25 mouse cellular contexts compared by ENCODE assay signal in genomic region chr13:83955701-83956100, GRCm38 (mm10).
DNase-seq lines count a peak whose midpoint lies in the region; ATAC-seq and TF ChIP-seq lines count a peak whose summit lies in the region.
"Had no signal": no experiment of that assay in that cellular context is flagged by ENCODE, and none has a peak within 500 bp of the region (broad histone marks: within the 10 kb centered on the region; RNA-seq: fewer than 3 reads in every experiment).

No protein-coding gene starts in this region.

- peak; percentile 57; the same call in 1 of the 2 replicates for ATAC-seq in forebrain, embryonic 16.5 days
- no peak for ATAC-seq in hindbrain, postnatal 0 days
- ATAC-seq in hindbrain, embryonic 14.5 days (ENCODE audit: low FRiP score), result no peak
- ATAC-seq in erythroid progenitor cell, adult 5-6 weeks (replicated peaks; ENCODE audit: low FRiP score, poor library complexity, severe bottlenecking), result no peak
- ATAC-seq: activated CD4-positive, CD25-positive, alpha-beta regulatory T cell, adult 4 months; CD4-positive, CD25-positive, alpha-beta regulatory T cell, adult 4 months; intestine, embryonic 15.5 days had no signal

- H3K27me3 ChIP-seq in forebrain, embryonic 16.5 days (replicated peaks; ENCODE audit: control insufficient read depth, insufficient read depth, low read length), result no peaks in the 10 kb centered on the region
- no peaks in the 10 kb centered on the region for H3K27me3 ChIP-seq in forebrain, embryonic 10.5 days (ENCODE audit: poor library complexity, severe bottlenecking)
- H3K27me3 ChIP-seq in hindbrain, postnatal 0 days (ENCODE audit: insufficient read depth, low read length), result no peaks in the 10 kb centered on the region
- H3K27me3 ChIP-seq in hindbrain, embryonic 14.5 days (ENCODE audit: control insufficient read depth, insufficient read depth, low read length), result no peaks in the 10 kb centered on the region
- H3K27me3 ChIP-seq: embryonic facial prominence, embryonic 12.5 days; embryonic facial prominence, embryonic 15.5 days; hindbrain, embryonic 13.5 days; intestine, embryonic 15.5 days had no signal

- DNase-seq in forebrain, embryonic 10.5 days (ENCODE audit: extremely low spot score, low spot score), result no peak
- peak; percentile 9 for DNase-seq in hindbrain, postnatal 0 days (ENCODE audit: low spot score)
- no peak for DNase-seq in hindbrain, embryonic 14.5 days (ENCODE audit: low spot score)
- peak; percentile 25 for DNase-seq in retina, postnatal 1 day
- no peak for DNase-seq in retina, embryonic 14.5 days (ENCODE audit: low spot score)
- DNase-seq: adrenal gland, adult 8-10 months; adrenal gland, postnatal 25 days; cerebellum, adult 11 months; cerebellum, adult 2 months; cerebellum, adult 9-11 months; cerebellum, postnatal 25 days; gastrocnemius, adult 2 months; gastrocnemius, postnatal 14 days; heart, adult 11 months; kidney, adult 11 months; kidney, adult 8-10 months had no signal

- no peak overlapping the region for H3K9ac ChIP-seq in forebrain, embryonic 16.5 days (replicated peaks; ENCODE audit: low read depth, low read length)
- H3K9ac ChIP-seq in hindbrain, postnatal 0 days (replicated peaks; ENCODE audit: low read length), result no peak overlapping the region
- no peak overlapping the region for H3K9ac ChIP-seq in hindbrain, embryonic 14.5 days
- H3K9ac ChIP-seq: embryonic facial prominence, embryonic 12.5 days; embryonic facial prominence, embryonic 15.5 days; hindbrain, embryonic 13.5 days; intestine, embryonic 15.5 days had no signal

- H3K36me3 ChIP-seq in forebrain, embryonic 16.5 days (ENCODE audit: control insufficient read depth, insufficient read depth), result no peaks in the 10 kb centered on the region
- no peaks in the 10 kb centered on the region for H3K36me3 ChIP-seq in forebrain, embryonic 10.5 days (replicated peaks)
- H3K36me3 ChIP-seq in hindbrain, postnatal 0 days (ENCODE audit: insufficient read depth, low read length), result no peaks in the 10 kb centered on the region
- no peaks in the 10 kb centered on the region for H3K36me3 ChIP-seq in hindbrain, embryonic 14.5 days (replicated peaks; ENCODE audit: control insufficient read depth, insufficient read depth)
- H3K36me3 ChIP-seq: embryonic facial prominence, embryonic 12.5 days; embryonic facial prominence, embryonic 15.5 days; hindbrain, embryonic 13.5 days; intestine, embryonic 15.5 days had no signal

- H3K27ac ChIP-seq in forebrain, embryonic 16.5 days (ENCODE audit: low read length), result no peak overlapping the region
- H3K27ac ChIP-seq in forebrain, embryonic 10.5 days, result no peak overlapping the region
- H3K27ac ChIP-seq in hindbrain, postnatal 0 days, result no peak overlapping the region
- H3K27ac ChIP-seq in hindbrain, embryonic 14.5 days, result no peak overlapping the region
- H3K27ac ChIP-seq: embryonic facial prominence, embryonic 12.5 days; embryonic facial prominence, embryonic 15.5 days; gastrocnemius, adult 2 months; hindbrain, embryonic 13.5 days; intestine, embryonic 15.5 days had no signal

- H3K4me1 ChIP-seq in forebrain, embryonic 16.5 days (replicated peaks; ENCODE audit: control insufficient read depth, insufficient read depth, low read length), result no peaks in the 10 kb centered on the region
- H3K4me1 ChIP-seq in forebrain, embryonic 10.5 days, result peaks cover 4% of the 10 kb centered on the region; the same call in 1 of the 2 replicates
- no peaks in the 10 kb centered on the region for H3K4me1 ChIP-seq in hindbrain, postnatal 0 days (ENCODE audit: insufficient read depth, low read length)
- H3K4me1 ChIP-seq in hindbrain, embryonic 14.5 days (replicated peaks; ENCODE audit: control insufficient read depth, insufficient read depth, low read length), result no peaks in the 10 kb centered on the region
- H3K4me1 ChIP-seq: embryonic facial prominence, embryonic 12.5 days; embryonic facial prominence, embryonic 15.5 days; hindbrain, embryonic 13.5 days; intestine, embryonic 15.5 days had no signal

- H3K9me3 ChIP-seq in forebrain, embryonic 16.5 days (ENCODE audit: control insufficient read depth, low read length), result no peaks in the 10 kb centered on the region
- H3K9me3 ChIP-seq in forebrain, embryonic 10.5 days, result peaks cover 12% of the 10 kb centered on the region
- no peaks in the 10 kb centered on the region; the same call in 1 of the 2 replicates for H3K9me3 ChIP-seq in hindbrain, postnatal 0 days (ENCODE audit: low read length)
- peaks cover 11% of the 10 kb centered on the region for H3K9me3 ChIP-seq in hindbrain, embryonic 14.5 days (ENCODE audit: control insufficient read depth, low read length)
- H3K9me3 ChIP-seq: embryonic facial prominence, embryonic 12.5 days; embryonic facial prominence, embryonic 15.5 days; intestine, embryonic 15.5 days had no signal

- H3K4me3 ChIP-seq in forebrain, embryonic 16.5 days (replicated peaks; ENCODE audit: low read length), result no peak overlapping the region
- H3K4me3 ChIP-seq in forebrain, embryonic 10.5 days, result no peak overlapping the region
- no peak overlapping the region for H3K4me3 ChIP-seq in hindbrain, postnatal 0 days (ENCODE audit: low read length)
- no peak overlapping the region for H3K4me3 ChIP-seq in hindbrain, embryonic 14.5 days (replicated peaks; ENCODE audit: low read length)
- H3K4me3 ChIP-seq: embryonic facial prominence, embryonic 12.5 days; embryonic facial prominence, embryonic 15.5 days; gastrocnemius, adult 2 months; hindbrain, embryonic 13.5 days; intestine, embryonic 15.5 days had no signal

- TF ChIP-seq CTCF in hindbrain, postnatal 0 days (IDR thresholded peaks at IDR 0.05; ENCODE audit: low read depth), result no peak

- WGBS in forebrain, embryonic 16.5 days, result 21% methylated on average over 5 of the region's 5 CpGs
- 85% methylated on average over 5 of the region's 5 CpGs for WGBS in forebrain, embryonic 10.5 days
- 45% methylated on average over 5 of the region's 5 CpGs for WGBS in hindbrain, postnatal 0 days
- WGBS in hindbrain, embryonic 14.5 days, result 41% methylated on average over 5 of the region's 5 CpGs

- H3K4me2 ChIP-seq in forebrain, embryonic 16.5 days (ENCODE audit: low read length), result no peak overlapping the region
- no peak overlapping the region for H3K4me2 ChIP-seq in hindbrain, postnatal 0 days (ENCODE audit: low read depth, low read length)
- H3K4me2 ChIP-seq in hindbrain, embryonic 14.5 days (replicated peaks), result no peak overlapping the region
- H3K4me2 ChIP-seq: embryonic facial prominence, embryonic 12.5 days; embryonic facial prominence, embryonic 15.5 days; heart, embryonic 11.5 days; hindbrain, embryonic 13.5 days; intestine, embryonic 15.5 days had no signal

Comparison
In these comparisons a context has a peak if more than half of its experiments do, and no peak if none do; other contexts are left out.
1. DNase-seq: peak in hindbrain, postnatal 0 days (single experiment) and retina, postnatal 1 day (single experiment); none in forebrain, embryonic 10.5 days (single experiment), hindbrain, embryonic 14.5 days (single experiment) and retina, embryonic 14.5 days (single experiment).